ENCODE assay signal across 7 mouse cellular contexts in genomic region chr6:41563104-41563951, GRCm38 (mm10). TPM values are rescaled to one million over a fixed set of nuclear protein-coding genes. Genes with fewer than 3 reads are reported as not detected.
DNase-seq lines count a peak whose midpoint lies in the region; ATAC-seq and TF ChIP-seq lines count a peak whose summit lies in the region.
"Not testable (repeated sequence)": the region's sequence is repeated elsewhere in the genome, so short reads cannot be mapped to it uniquely, and the experiment has no call there.

No protein-coding gene starts in this region.

- H3K4me3 ChIP-seq in brown adipose tissue, adult 24 weeks (ENCODE audit: insufficient read depth, low read depth, low read length), result peak overlapping the region; percentile 32; the same call in 1 of the 2 replicates
- H3K4me3 ChIP-seq in heart, embryonic 10.5 days; lung, postnatal 0 days (ENCODE audit: low read depth, low read length); neural tube, embryonic 11.5 days (ENCODE audit: low read depth, low read length): not testable (repeated sequence)
- H3K4me3 ChIP-seq in hindbrain, embryonic 14.5 days (replicated peaks; ENCODE audit: low read length), result peak overlapping the region; percentile 27
- H3K4me3 ChIP-seq in limb, embryonic 14.5 days (replicated peaks; ENCODE audit: low read length), result 0 out of 2 replicates have a peak overlapping the region, but pooled peaks have one; percentile 18

- not testable (repeated sequence) for H3K36me3 ChIP-seq in heart, embryonic 10.5 days; hindbrain, embryonic 14.5 days (replicated peaks; ENCODE audit: control insufficient read depth, insufficient read depth); limb, embryonic 14.5 days (ENCODE audit: control insufficient read depth, insufficient read depth, low read length); lung, postnatal 0 days (ENCODE audit: insufficient read depth, low read length); neural tube, embryonic 11.5 days (ENCODE audit: control insufficient read depth, insufficient read depth, low read length)

- 52% methylated on average over 6 of the region's 23 CpGs for WGBS in heart, embryonic 10.5 days
- 54% methylated on average over 4 of the region's 23 CpGs for WGBS in hindbrain, embryonic 14.5 days
- 50% methylated on average over 4 of the region's 23 CpGs for WGBS in limb, embryonic 14.5 days
- 50% methylated on average over 4 of the region's 23 CpGs for WGBS in lung, postnatal 0 days
- WGBS in neural tube, embryonic 11.5 days, result 51% methylated on average over 4 of the region's 23 CpGs

- not testable (repeated sequence) for TF ChIP-seq POLR2A in limb, embryonic 14.5 days (IDR thresholded peaks at IDR 0.05; ENCODE audit: borderline replicate concordance, extremely low read depth, insufficient read depth, insufficient read length)

- ATAC-seq in hindbrain, embryonic 14.5 days (ENCODE audit: low FRiP score), result peak; percentile 75; the same call in 1 of the 2 replicates
- not testable (repeated sequence) for ATAC-seq in limb, embryonic 14.5 days (ENCODE audit: low FRiP score, low read depth)
- peak; percentile 43 for ATAC-seq in lung, postnatal 0 days
- peak; percentile 53 for ATAC-seq in neural tube, embryonic 11.5 days (ENCODE audit: insufficient read depth, low FRiP score, low TSS enrichment)

- not testable (repeated sequence) for H3K27ac ChIP-seq in brown adipose tissue, adult 24 weeks (replicated peaks; ENCODE audit: low read depth, low read length); hindbrain, embryonic 14.5 days; limb, embryonic 14.5 days (replicated peaks; ENCODE audit: low read depth, low read length); lung, postnatal 0 days (ENCODE audit: low read length); neural tube, embryonic 11.5 days (ENCODE audit: low read depth, low read length)
- H3K27ac ChIP-seq in heart, embryonic 10.5 days, result peak overlapping the region; percentile 13; the same call in 1 of the 2 replicates

- DNase-seq in fibroblast of lung, adult 2 months (ENCODE audit: low read depth), result peak; percentile 38
- not testable (repeated sequence) for DNase-seq in heart, embryonic 10.5 days (ENCODE audit: low spot score); hindbrain, embryonic 14.5 days (ENCODE audit: low spot score); limb, embryonic 14.5 days (ENCODE audit: low spot score)
- peak; percentile 27 for DNase-seq in lung, postnatal 0 days (ENCODE audit: low spot score)
- peak; percentile 27 for DNase-seq in neural tube, embryonic 11.5 days (ENCODE audit: low spot score)

- H3K4me2 ChIP-seq in hindbrain, embryonic 14.5 days (replicated peaks), result peak overlapping the region; percentile 45
- H3K4me2 ChIP-seq in limb, embryonic 14.5 days (replicated peaks; ENCODE audit: low read depth, low read length, severe bottlenecking); lung, postnatal 0 days (replicated peaks; ENCODE audit: low read depth, low read length); neural tube, embryonic 11.5 days (ENCODE audit: low read depth): not testable (repeated sequence)

- H3K27me3 ChIP-seq in heart, embryonic 10.5 days (ENCODE audit: insufficient read depth, poor library complexity, severe bottlenecking); hindbrain, embryonic 14.5 days (ENCODE audit: control insufficient read depth, insufficient read depth, low read length); limb, embryonic 14.5 days (ENCODE audit: control insufficient read depth, insufficient read depth, low read length); lung, postnatal 0 days (replicated peaks; ENCODE audit: insufficient read depth, low read length); neural tube, embryonic 11.5 days (ENCODE audit: control insufficient read depth, insufficient read depth, low read length): not testable (repeated sequence)

- H3K9ac ChIP-seq in hindbrain, embryonic 14.5 days, result peak overlapping the region; percentile 8; the same call in 1 of the 2 replicates
- not testable (repeated sequence) for H3K9ac ChIP-seq in limb, embryonic 14.5 days (ENCODE audit: low read depth, low read length, severe bottlenecking); lung, postnatal 0 days (replicated peaks; ENCODE audit: low read depth); neural tube, embryonic 11.5 days (ENCODE audit: low read length)

- not testable (repeated sequence) for H3K4me1 ChIP-seq in brown adipose tissue, adult 24 weeks (ENCODE audit: control insufficient read depth, insufficient read depth, insufficient read length, low read length); heart, embryonic 10.5 days; hindbrain, embryonic 14.5 days (replicated peaks; ENCODE audit: control insufficient read depth, insufficient read depth, low read length); limb, embryonic 14.5 days (ENCODE audit: control insufficient read depth, insufficient read depth, low read length); lung, postnatal 0 days (ENCODE audit: insufficient read depth, low read depth, low read length); neural tube, embryonic 11.5 days (ENCODE audit: control insufficient read depth, insufficient read depth, low read length)

- TF ChIP-seq EP300 in lung, postnatal 0 days (IDR thresholded peaks at IDR 0.05), result not testable (repeated sequence)

- not testable (repeated sequence) for TF ChIP-seq CTCF in lung, postnatal 0 days (IDR thresholded peaks at IDR 0.05)

- not testable (repeated sequence) for H3K9me3 ChIP-seq in heart, embryonic 10.5 days; hindbrain, embryonic 14.5 days (ENCODE audit: control insufficient read depth, low read length); limb, embryonic 14.5 days (ENCODE audit: control insufficient read depth, low read length); lung, postnatal 0 days (ENCODE audit: low read length); neural tube, embryonic 11.5 days (ENCODE audit: control insufficient read depth, low read length)

RNA-seq across cellular contexts. Expression of gene Prss2, which starts 41.7 kb away (rescaled TPM):
- not detected in 2 replicates for polyA plus RNA-seq in brown adipose tissue, adult 24 weeks (2012; ENCODE audit: insufficient read depth, insufficient read length, missing spikeins)
- polyA plus RNA-seq in heart, embryonic 10.5 days (2016; fragmentation: Nextera tagmentation; extraction: Ambion mirVana), result not detected in 2 replicates
- polyA plus RNA-seq in hindbrain, embryonic 14.5 days (2014; fragmentation: Nextera tagmentation; extraction: Ambion mirVana), result not detected in 2 replicates
- polyA plus RNA-seq in limb, embryonic 14.5 days (2012; rRNA removed), result 0.08 and 0.18 TPM in 2 replicates
- not detected in 2 replicates for polyA plus RNA-seq in limb, embryonic 14.5 days (2014; fragmentation: Nextera tagmentation; extraction: Ambion mirVana)
- not detected in 2 replicates for polyA plus RNA-seq in lung, postnatal 0 days (2015; fragmentation: Nextera tagmentation; extraction: Ambion mirVana)
- polyA plus RNA-seq in neural tube, embryonic 11.5 days (2014; fragmentation: Nextera tagmentation; extraction: Ambion mirVana), result not detected in 2 replicates

RNA-seq across cellular contexts. Expression of gene Ephb6, which starts 42.0 kb away (rescaled TPM):
- polyA plus RNA-seq in brown adipose tissue, adult 24 weeks (2012; ENCODE audit: insufficient read depth, insufficient read length, missing spikeins), result 1.8 and 3.1 TPM in 2 replicates
- polyA plus RNA-seq in heart, embryonic 10.5 days (2016; fragmentation: Nextera tagmentation; extraction: Ambion mirVana), result 5.1 and 6.2 TPM in 2 replicates
- 33.5 and 41.7 TPM in 2 replicates for polyA plus RNA-seq in hindbrain, embryonic 14.5 days (2014; fragmentation: Nextera tagmentation; extraction: Ambion mirVana)
- polyA plus RNA-seq in limb, embryonic 14.5 days (2012; rRNA removed), result 16.6 and 23.6 TPM in 2 replicates
- 16.7 and 18.8 TPM in 2 replicates for polyA plus RNA-seq in limb, embryonic 14.5 days (2014; fragmentation: Nextera tagmentation; extraction: Ambion mirVana)
- polyA plus RNA-seq in lung, postnatal 0 days (2015; fragmentation: Nextera tagmentation; extraction: Ambion mirVana), result 5.5 and 6.2 TPM in 2 replicates
- 10.4 and 10.8 TPM in 2 replicates for polyA plus RNA-seq in neural tube, embryonic 11.5 days (2014; fragmentation: Nextera tagmentation; extraction: Ambion mirVana)
